Mouse (Mus musculus): Measurements from ENCODE around the gene Elmsan1.

Elmsan1 gene

GRCm38 (mm10) chr12:84215758-84216440 is 2.8 kb downstream of the Elmsan1 start:
- no peak for DNase-seq (ENCODE audit: low read depth, low spot score)

GRCm38 (mm10) chr12:84214495-84215175 is 4.0 kb downstream of the Elmsan1 start:
- DNase-seq (ENCODE audit: low read depth, low spot score): no peak

GRCm38 (mm10) chr12:84212297-84212696 is 6.4 kb downstream of the Elmsan1 start:
- DNase-seq (ENCODE audit: low read depth, low spot score): no peak

DNA sequence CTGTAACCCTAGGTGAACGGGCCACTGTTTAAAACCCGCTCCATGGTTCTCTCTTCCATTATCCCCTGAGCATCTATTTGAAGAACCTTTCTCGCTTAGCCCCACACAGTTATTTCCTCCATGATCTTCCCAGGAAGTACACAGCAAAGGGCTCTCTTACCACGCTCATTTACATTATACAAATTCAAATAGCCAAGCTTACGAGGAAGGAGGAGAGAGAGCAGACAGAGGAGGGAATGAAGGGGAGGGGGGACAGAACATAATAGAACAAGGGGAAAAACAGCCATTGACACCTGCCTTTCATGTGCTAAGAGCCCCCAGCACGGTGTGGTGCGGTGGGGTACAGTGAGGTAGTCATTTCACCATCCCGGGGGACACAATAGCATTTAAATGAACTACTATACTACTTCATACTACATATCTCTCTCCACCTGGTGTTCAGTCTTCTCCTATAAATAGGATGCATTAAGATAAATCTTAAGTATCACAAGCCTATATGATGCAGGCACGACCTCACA is 7.6 kb downstream of the Elmsan1 start:
- DNase-seq (ENCODE audit: low read depth, low spot score): no peak

- no peak for DNase-seq (ENCODE audit: low read depth, low spot score)
These were observed 8.4 kb downstream of the Elmsan1 start for GRCm38 (mm10) chr12:84210288-84210687.

DNA sequence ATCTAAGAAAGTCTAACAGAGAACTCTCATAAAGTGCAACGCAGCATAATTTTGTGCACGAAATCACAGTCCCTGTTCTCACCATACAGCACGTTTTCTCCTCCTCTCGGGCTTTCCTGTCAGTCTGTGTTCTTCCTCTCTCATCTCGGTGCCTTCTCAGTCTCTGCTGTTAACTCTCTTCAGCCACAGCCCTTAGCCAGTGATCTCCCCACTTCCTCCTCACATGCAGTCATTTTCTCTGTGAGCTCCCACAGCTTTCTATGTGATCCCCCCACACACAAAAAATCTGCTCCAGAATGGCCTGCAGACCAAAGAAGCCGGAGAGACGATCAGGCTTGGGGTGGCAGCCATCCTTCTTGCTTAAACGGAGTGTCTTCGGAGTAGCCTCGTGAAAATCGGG is 9.6 kb downstream of the Elmsan1 start:
- no peak for DNase-seq (ENCODE audit: low read depth, low spot score)

- no peak for DNase-seq (ENCODE audit: low read depth, low spot score)
These were observed 11.4 kb downstream of the Elmsan1 start for GRCm38 (mm10) chr12:84207209-84207817.

DNA sequence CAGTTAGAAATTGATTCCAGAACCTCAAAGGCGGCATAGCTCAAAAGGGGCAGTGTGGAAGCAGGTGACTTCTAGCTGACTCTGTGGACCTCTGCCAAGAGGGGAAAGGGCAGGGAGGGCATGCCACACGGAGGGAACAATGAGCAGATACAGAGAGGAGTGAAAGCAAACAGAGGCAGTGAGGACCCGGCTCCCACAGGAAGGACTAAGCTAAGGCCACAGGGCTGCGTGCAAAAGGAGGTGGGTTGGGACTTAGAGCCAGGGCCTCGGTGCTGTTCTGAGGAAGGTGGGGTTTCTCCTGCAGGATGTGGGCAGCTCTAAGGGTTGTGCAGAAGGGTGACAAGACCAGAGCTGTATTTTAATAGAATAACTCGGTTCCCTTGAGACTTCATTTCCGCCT is 12.2 kb downstream of the Elmsan1 start:
- DNase-seq (ENCODE audit: low read depth, low spot score): no peak

GRCm38 (mm10) chr12:84205659-84206185 is 13.0 kb downstream of the Elmsan1 start:
- DNase-seq (ENCODE audit: low read depth, low spot score): no peak

DNA sequence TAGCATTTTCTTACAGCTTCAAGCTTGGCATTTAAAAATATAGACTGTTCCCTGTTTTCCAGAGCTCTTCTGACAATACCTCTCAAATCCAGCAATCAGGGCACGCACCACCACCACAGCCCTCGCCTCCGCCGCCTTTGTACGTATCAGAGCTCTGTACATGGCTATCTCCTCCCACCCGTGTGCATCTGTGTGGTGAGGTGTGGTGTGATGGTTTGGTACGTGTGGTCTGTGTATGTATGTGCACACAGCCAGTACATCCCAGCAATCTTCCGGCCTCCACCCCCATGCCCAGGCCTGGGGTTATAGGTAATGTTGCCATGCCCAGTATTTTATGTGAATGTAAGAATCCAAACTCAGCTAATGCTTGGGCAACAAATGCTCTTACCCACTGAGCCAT is 14.0 kb downstream of the Elmsan1 start:
- DNase-seq (ENCODE audit: low read depth, low spot score): no peak

DNA sequence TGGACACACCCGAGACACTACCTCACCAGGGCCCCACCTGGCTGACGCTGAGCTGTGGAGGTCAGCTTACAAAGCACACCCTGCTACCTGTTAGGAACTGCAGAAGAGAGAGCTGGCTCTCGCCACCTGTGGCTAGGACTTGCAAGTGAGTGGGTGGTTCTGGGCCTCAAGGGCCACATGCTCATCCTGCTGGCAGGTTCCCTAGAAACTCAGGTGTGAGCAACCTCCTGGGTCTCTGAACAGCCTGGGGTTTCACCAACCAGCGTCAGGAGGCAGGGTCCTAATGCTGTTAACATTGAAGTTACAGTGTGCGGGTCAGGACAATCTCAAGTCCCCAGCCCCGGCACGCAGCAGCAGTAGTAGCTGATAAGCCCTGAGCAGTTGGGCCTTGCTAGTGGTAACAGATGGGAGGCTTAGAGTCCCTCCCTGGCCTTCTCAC is 14.9 kb downstream of the Elmsan1 start:
- DNase-seq (ENCODE audit: low read depth, low spot score): peak; percentile 46

DNA sequence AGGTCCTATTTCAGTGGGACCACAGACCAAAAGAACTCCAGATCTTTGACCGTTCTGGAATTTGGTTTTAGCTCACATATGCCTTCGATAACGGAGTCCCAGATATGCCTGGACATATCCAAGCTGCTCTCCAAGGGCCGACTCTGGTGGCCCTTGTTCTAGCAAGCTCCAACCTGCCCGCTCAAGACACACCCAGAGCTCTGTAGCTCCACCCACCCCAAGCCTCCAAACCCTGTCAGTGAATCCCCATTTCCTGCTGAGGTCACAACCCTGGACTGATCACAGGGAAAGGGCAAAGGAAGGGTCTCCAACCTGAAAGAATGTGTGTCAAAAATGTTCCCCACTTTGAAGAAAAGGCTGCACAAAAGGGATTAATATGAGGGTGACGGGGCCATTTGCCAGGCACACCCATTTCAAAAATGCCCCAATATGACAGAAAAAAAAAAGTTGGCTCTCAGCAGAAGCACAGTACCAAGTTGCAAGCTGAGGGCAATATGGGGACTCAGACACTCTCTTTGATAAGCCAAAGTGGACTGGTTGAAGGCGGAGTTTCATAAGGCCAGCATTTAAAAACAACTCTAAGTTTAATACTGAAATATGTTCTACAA is 15.4 kb downstream of the Elmsan1 start:
- DNase-seq (ENCODE audit: low read depth, low spot score): peak; percentile 37

GRCm38 (mm10) chr12:84202561-84202960 is 16.1 kb downstream of the Elmsan1 start:
- DNase-seq (ENCODE audit: low read depth, low spot score): peak; percentile 80

DNA sequence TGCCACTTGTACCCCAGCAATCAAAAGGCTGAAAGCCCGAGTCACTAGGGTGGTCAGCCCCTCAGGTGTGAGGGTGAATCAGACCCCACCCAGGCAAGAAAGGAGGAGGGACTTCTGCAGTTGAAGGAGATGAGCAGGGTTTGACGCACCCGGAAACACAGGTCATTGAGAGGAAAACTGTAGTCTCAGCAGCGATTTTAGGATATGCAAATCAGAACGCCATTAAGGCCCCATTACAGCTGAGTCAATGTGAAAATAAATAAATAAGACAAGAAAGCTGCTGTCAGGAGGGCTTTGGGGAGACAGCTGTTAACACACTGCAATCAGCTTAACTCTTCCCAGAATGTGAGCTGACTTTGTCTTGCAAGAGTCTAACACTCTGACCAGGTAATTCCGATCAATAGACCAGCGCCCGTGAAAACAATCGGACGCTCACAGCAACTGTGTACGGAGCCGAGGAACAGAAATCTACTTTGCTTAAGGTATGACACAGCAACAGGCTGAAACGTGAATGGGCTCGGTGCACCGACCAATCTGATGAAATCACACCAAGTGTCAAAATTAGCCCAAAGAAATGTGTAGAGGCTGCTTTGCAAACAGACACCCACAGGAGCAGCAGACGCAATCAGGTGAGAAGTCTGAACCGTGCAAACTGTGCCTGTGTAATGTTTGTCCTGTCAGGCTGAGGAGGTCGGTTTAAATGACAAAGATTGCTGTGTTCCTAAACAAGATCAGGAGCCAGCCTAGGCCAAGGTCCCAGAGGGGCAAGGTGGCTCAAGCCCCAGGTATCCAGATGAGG is 16.8 kb downstream of the Elmsan1 start:
- peak; percentile 87 for DNase-seq (ENCODE audit: low read depth, low spot score)

DNA sequence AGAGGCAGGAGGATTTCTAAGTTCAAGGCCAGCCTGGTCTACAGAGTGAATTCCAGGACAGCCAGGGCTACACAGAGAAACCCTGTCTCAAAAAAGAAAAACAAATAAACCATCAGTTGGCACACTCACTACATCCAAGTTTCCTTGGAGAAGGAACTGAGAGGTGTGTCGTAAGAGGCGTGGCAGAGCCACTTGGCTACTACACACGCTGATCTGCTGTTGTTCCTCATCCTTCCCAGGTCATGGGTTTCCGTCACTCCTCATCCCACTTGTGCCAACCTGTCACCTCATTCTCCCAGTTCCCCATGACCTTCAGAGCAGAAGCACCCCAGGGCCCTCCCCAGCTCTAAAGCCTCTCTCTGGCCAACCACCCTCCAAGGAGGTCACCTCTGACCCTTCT is 17.5 kb downstream of the Elmsan1 start:
- no peak for DNase-seq (ENCODE audit: low read depth, low spot score)

- DNase-seq (ENCODE audit: low read depth, low spot score): no peak
These were observed 19.8 kb downstream of the Elmsan1 start for GRCm38 (mm10) chr12:84198880-84199279.

DNA sequence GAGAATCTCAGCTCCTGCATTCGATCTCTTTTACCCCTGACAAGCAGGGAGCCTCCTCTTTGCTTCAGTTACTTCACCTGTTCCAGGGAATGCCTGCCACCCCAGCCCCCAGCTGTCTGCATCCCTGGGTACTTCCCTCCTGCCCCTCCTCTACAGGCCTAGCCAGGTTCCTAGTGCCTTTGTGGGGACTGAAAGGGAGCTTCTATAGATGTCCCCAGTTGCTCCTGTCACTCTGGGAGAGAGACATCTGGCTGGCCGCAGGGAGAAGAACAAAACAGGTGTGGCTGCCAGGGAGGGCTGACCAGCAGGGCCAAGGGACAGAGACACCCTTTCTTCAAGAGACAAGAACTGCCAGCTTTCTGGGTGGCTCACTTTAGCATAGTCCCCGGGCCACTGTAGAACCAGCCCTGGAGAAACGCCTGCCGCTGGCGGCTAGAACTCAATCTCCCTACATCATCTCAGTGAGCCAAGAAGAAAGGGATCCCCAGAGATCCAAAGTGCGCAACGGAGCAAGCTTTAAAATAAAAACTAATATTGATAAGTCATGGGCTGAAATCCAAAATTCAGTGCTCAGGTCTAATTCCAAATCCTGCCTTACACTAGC is 20.5 kb downstream of the Elmsan1 start:
- no peak for DNase-seq (ENCODE audit: low read depth, low spot score)

- peak; percentile 75 for DNase-seq (ENCODE audit: low read depth, low spot score)
These were observed 23.5 kb downstream of the Elmsan1 start for GRCm38 (mm10) chr12:84195195-84195594.

GRCm38 (mm10) chr12:84194400-84195109 is 24.1 kb downstream of the Elmsan1 start:
- peak; percentile 68 for DNase-seq (ENCODE audit: low read depth, low spot score)

Data from A20 (cell line).